Mouse (Mus musculus) forebrain, embryonic 10.5 days (tissue): Measurements from ENCODE around the gene Tas2r117. TPM values are rescaled to one million over a fixed set of nuclear protein-coding genes. Genes with fewer than 3 reads are reported as not detected.

Source experiments
- DNase-seq: peaks from one replicate; pipeline ENCODE4 v3.0.0-alpha.2; 2017; ENCODE audit warnings: low spot score; ENCODE audit errors: extremely low spot score
- H3K27ac ChIP-seq: fragments of 300-500 bp; sonication (generic); 2 replicates; pipeline ENCODE4 v1.5.1; 2016; ENCODE audit warnings: mild to moderate bottlenecking
- H3K27me3 ChIP-seq: fragments of 300-500 bp; sonication (generic); 2 replicates; pipeline ENCODE4 v1.6.1; 2016; ENCODE audit warnings: mild to moderate bottlenecking; ENCODE audit not compliant: poor library complexity, severe bottlenecking
- H3K36me3 ChIP-seq: fragments of 300-500 bp; sonication (generic); replicated peaks from 2 replicates; pipeline ENCODE4 v1.6.1; 2016; ENCODE audit warnings: mild to moderate bottlenecking, moderate library complexity
- H3K4me1 ChIP-seq: fragments of 300-500 bp; sonication (generic); 2 replicates; pipeline ENCODE4 v1.6.1; 2016
- H3K4me3 ChIP-seq: fragments of 300-500 bp; sonication (generic); 2 replicates; pipeline ENCODE4 v1.5.1; 2016; ENCODE audit warnings: mild to moderate bottlenecking, moderate library complexity
- H3K9me3 ChIP-seq: fragments of 300-500 bp; sonication (generic); 2 replicates; pipeline ENCODE4 v1.6.1; 2016; ENCODE audit warnings: mild to moderate bottlenecking, moderate library complexity
- WGBS: fragments of 180-500 bp; shearing (Covaris S2); methylation state at CpG from one replicate; pipeline ENCODE4 v1.1.7; 2016; 5-methylcytosine and 5-hydroxymethylcytosine counted together
- polyA plus RNA-seq: library from polyadenylated mRNA; unstranded; fragments of >200 nt; fragmentation: Nextera tagmentation; extraction: Ambion mirVana; gene quantifications from 2 replicates; pipeline ENCODE4 v1.2.1, GENCODE M21; 2016

The Tas2r117 gene
- not detected in 2 replicates for polyA plus RNA-seq

DNA sequence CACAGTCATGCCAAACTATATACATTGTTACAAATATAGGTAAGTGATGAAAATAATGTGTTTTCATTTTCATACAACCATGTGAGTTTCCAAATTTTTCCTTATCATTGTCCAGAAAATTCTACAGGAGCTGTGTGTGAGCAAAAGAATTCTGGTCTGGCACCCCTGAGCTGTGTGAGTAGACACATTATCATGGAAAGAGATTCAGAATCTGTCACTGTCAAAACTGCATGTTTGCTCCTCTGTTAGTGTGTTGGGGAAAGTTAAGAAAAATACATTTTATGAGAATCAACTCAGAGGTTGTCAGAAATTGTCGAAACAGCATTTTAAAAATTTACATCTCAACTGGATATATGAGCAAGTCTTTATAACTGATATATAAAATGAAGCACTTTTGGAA is at the start of gene Tas2r117:
Gene Tas2r117 (plus strand): TSS at position 301 of the 400 bp plus-strand sequence.
- 88% methylated on average over 1 of the region's 1 CpGs for WGBS
- H3K9me3 ChIP-seq: no peaks in the 10 kb centered on the region

DNA sequence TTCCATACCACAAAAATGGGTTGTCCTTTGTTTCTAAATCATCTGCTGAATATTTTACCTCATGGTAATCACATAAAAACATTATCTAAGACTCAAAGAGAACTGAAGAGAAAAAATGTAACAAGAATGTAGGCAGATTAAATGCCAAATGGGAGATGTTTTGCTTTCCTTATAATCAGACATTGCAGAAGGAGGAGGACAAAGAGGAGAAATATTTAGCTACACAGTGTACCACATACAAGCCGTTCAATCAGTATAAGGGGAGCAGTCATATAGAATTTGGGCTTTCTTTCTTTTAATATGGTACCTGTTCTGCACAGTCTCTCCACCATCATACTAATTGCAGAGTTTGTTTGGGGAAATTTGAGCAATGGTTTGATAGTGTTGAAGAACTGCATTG is 48.2 kb upstream of the Tas2r117 start, which contains the start of gene Tas2r124:
Gene Tas2r124 (plus strand): TSS at position 301 of the 400 bp plus-strand sequence.
- no peaks in the 10 kb centered on the region for H3K4me1 ChIP-seq
- no peak within 1 kb of the TSS for H3K4me3 ChIP-seq
- WGBS: 92% methylated on average over 1 of the region's 1 CpGs
- no peaks in the 10 kb centered on the region for H3K27me3 ChIP-seq
- no peak for DNase-seq
- H3K27ac ChIP-seq: no peak within 1 kb of the TSS
- H3K36me3 ChIP-seq: no peaks in the 10 kb centered on the region
- no peaks in the 10 kb centered on the region for H3K9me3 ChIP-seq

More for the DNA sequence above, at the start of gene Tas2r117:
- Histone ChIP-seq H3K4me3 (no peak within 1 kb of the TSS), H3K36me3 (no peaks in the 10 kb centered on the region), H3K27me3 (no peaks in the 10 kb centered on the region), H3K27ac (no peak within 1 kb of the TSS), H3K4me1 (no peaks in the 10 kb centered on the region)
- DNase-seq: no peak

DNA sequence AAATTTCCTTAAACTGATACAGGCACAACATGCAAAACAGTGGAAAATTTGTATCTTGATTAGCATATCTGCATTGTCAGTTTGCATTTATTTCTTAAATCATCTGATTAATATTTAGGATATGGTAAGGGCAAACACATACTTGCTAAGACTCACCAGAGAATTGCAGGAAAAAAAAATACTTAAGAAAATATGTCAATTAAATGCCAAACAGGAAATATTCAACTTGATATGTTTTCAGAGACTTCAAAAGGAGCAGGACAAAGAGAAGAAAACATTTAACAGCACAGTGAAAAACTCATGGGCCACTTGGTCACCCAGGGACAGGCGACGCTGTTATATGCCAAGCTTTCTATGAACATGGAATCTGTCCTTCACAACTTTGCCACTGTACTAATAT is 40.8 kb upstream of the Tas2r117 start, which contains the start of gene Tas2r102:
Gene Tas2r102 (plus strand): TSS at position 301 of the 400 bp plus-strand sequence.
- no peaks in the 10 kb centered on the region for H3K27me3 ChIP-seq
- no peaks in the 10 kb centered on the region for H3K9me3 ChIP-seq
- no peak for DNase-seq
- no peaks in the 10 kb centered on the region for H3K36me3 ChIP-seq
- no peak within 1 kb of the TSS for H3K4me3 ChIP-seq
- 99% methylated on average over 2 of the region's 2 CpGs for WGBS
- no peak within 1 kb of the TSS for H3K27ac ChIP-seq
- H3K4me1 ChIP-seq: no peaks in the 10 kb centered on the region

DNA sequence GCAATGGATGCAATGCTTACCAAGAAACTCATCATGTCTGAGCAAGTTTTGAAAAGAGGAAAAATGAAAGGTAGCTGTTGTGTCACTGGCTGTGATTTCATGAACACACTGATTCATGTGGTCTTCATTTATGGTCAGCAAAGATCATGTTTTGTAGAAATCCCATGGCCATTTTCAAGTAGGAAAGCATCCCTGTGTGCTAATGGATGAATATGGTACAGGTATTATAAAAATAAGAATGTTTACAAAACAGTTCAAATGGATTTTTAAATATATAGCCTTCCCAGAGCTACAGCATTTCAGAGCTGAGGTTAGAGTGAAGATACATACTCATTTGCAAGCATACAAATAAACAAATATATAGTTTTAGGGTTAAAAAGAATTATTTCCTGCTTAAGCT is 24.6 kb upstream of the Tas2r117 start, which contains the start of gene Tas2r136:
Gene Tas2r136 (minus strand): TSS at position 101 of the 400 bp plus-strand sequence.
- DNase-seq: no peak
- no peaks in the 10 kb centered on the region for H3K27me3 ChIP-seq
- no peak within 1 kb of the TSS for H3K4me3 ChIP-seq
- H3K27ac ChIP-seq: no peak within 1 kb of the TSS
- H3K9me3 ChIP-seq: no peaks in the 10 kb centered on the region
- H3K4me1 ChIP-seq: no peaks in the 10 kb centered on the region
- H3K36me3 ChIP-seq: no peaks in the 10 kb centered on the region

DNA sequence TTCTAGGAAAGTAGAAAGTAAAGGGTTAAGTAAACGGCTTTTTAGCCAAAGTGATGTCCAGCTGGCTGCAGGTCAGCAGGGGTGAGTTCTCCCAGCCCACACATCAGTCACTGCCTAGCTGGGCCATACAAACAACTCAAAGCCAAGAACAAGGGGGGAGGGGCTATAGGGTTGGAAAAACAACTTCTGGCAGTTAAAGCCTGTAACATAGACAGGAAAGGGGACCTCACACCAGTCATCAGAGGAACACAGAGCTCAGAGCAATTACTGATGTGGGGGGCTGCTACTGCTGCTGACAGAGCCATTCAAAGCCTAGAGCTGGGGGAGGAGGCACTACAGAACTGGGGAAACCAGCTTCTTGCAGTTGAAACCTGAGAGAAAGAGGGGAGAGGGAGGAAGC is 7.2 kb upstream of the Tas2r117 start:
- no peak for DNase-seq
- 44% methylated on average over 1 of the region's 1 CpGs for WGBS
- Histone ChIP-seq H3K27ac (no peak overlapping the region), H3K36me3 (no peaks in the 10 kb centered on the region), H3K9me3 (peaks cover 25% of the 10 kb centered on the region), H3K4me1 (0 out of 2 replicates have a peak, but pooled peaks cover 4% of the 10 kb centered on the region), H3K27me3 (no peaks in the 10 kb centered on the region), H3K4me3 (no peak overlapping the region)

DNA sequence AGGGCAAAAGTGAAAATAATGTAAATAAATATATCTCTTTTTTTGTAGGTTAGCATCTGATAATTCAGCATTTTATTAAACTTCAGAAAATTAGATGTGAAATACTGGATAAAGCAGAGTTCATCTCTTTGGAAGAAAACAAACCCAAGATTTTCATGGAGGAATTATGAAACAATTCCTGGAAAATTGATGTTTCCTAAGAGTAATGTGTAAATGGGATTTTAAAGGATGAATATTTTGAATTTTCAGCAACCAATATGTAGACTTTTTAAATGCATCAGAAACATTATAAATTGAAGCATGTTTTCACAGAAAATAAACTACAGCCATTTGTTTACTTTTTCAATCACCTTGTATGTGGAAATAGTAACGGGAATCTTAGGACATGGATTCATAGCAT is 44.2 kb downstream of the Tas2r117 start, which contains the start of gene Tas2r123:
Gene Tas2r123 (plus strand): TSS at position 301 of the 400 bp plus-strand sequence.
- H3K4me1 ChIP-seq: no peaks in the 10 kb centered on the region
- no peak within 1 kb of the TSS for H3K27ac ChIP-seq
- no peak within 1 kb of the TSS for H3K4me3 ChIP-seq
- H3K9me3 ChIP-seq: no peaks in the 10 kb centered on the region
- no peak for DNase-seq
- H3K36me3 ChIP-seq: no peaks in the 10 kb centered on the region
- WGBS: 100% methylated on average over 1 of the region's 1 CpGs
- no peaks in the 10 kb centered on the region for H3K27me3 ChIP-seq

Other genes with a start within 250 kb of the Tas2r117 start
- not detected in 2 replicates for gene Prh1, start 233.0 kb upstream of the Tas2r117 start, polyA plus RNA-seq
- gene Prp2, start 206.9 kb upstream of the Tas2r117 start, polyA plus RNA-seq: not detected in 2 replicates
- gene A630073D07Rik, start 151.3 kb upstream of the Tas2r117 start, polyA plus RNA-seq: not detected in 2 replicates
- gene Tas2r120, start 145.9 kb upstream of the Tas2r117 start, polyA plus RNA-seq: not detected in 2 replicates
- gene Tas2r121, start 101.8 kb upstream of the Tas2r117 start, polyA plus RNA-seq: not detected in 2 replicates
- gene Tas2r122, start 90.9 kb upstream of the Tas2r117 start, polyA plus RNA-seq: not detected in 2 replicates
- not detected in 2 replicates for gene Tas2r115, start 64.8 kb upstream of the Tas2r117 start, polyA plus RNA-seq
- not detected in 2 replicates for gene Tas2r124, start 48.1 kb upstream of the Tas2r117 start, polyA plus RNA-seq
- gene Tas2r102, start 40.7 kb upstream of the Tas2r117 start, polyA plus RNA-seq: not detected in 2 replicates
- gene Tas2r136, start 24.7 kb upstream of the Tas2r117 start, polyA plus RNA-seq: not detected in 2 replicates
- gene Tas2r123, start 44.3 kb downstream of the Tas2r117 start, polyA plus RNA-seq: not detected in 2 replicates
- not detected in 2 replicates for gene Tas2r116, start 52.6 kb downstream of the Tas2r117 start, polyA plus RNA-seq
- not detected in 2 replicates for gene Tas2r110, start 65.2 kb downstream of the Tas2r117 start, polyA plus RNA-seq
- not detected in 2 replicates for gene Tas2r113, start 90.2 kb downstream of the Tas2r117 start, polyA plus RNA-seq
- gene Tas2r125, start 106.8 kb downstream of the Tas2r117 start, polyA plus RNA-seq: not detected in 2 replicates
- gene Tas2r129, start 148.3 kb downstream of the Tas2r117 start, polyA plus RNA-seq: not detected in 2 replicates
- not detected in 2 replicates for gene Tas2r131, start 155.1 kb downstream of the Tas2r117 start, polyA plus RNA-seq
- not detected in 2 replicates for gene Tas2r109, start 178.1 kb downstream of the Tas2r117 start, polyA plus RNA-seq
- not detected in 2 replicates for gene Tas2r103, start 234.3 kb downstream of the Tas2r117 start, polyA plus RNA-seq